Mouse (Mus musculus): ENCODE results near the gene Tmem72.

DNA sequence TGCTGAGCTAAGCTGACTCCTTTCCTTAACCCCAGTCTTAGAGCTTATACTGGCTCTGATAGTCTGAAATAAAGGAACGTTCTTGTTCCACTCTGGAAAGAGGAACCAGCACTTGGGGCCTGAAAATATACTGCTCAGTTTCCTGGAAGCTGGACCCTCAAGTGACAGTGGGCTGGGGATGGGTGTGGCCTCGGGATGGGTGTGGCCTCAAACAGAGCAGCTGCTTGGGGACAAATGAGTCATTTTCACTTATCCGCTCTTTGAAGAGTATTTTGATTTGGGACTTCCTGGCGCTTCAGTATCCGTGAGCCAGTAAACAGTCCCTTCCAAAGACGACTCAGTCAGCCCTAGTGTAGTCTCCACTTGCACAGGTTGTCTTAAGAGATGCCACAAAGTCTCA lies 34.4 kb downstream of the Tmem72 start:
- TF ChIP-seq CTCF (IDR thresholded peaks at IDR 0.05; ENCODE audit: low read depth) (no peak), EP300 (optimal IDR thresholded peaks at IDR 0.05) (no peak)
